Mouse (Mus musculus): ENCODE results near the gene Catspere2. TPM values are rescaled to one million over a fixed set of nuclear protein-coding genes. Genes with fewer than 3 reads are reported as not detected.
A peak's percentile ranks its signal among the peaks of the same experiment; 100 is the strongest.
"Not testable (repeated sequence)": the region's sequence is repeated elsewhere in the genome, so short reads cannot be mapped to it uniquely, and the experiment has no call there.

Catspere2 gene
- 0.15 and 0.32 TPM in 2 replicates for polyA plus RNA-seq (2014; fragmentation: Nextera tagmentation; extraction: Ambion mirVana)

DNA sequence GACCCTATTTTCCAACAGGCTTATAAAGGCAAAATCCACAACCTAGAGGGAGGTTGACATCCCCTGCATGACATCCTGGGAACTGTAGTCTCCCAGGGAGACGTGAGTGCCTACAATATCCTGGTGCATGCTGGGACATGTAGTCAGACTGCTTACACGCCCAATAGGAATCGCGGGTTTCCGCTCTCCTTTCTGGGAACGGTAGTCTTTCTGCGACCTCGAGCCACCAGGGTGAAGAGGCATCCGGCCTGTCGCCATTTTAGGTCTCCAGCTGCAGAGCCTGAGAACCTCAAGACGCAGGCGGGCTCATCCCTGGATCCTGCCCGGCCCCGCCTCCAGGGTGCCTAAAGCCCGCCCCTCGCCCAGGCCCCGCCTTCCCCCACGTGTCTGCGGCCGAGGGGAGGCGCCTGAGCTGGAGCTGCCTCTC is at the start of gene Catspere2:
TSS of gene Catspere2 (plus strand) at position 400 of the 427 bp plus-strand sequence.
- WGBS, result 0% methylated on average over 21 of the region's 21 CpGs
- DNase-seq (ENCODE audit: low spot score) (peak; percentile 93), ATAC-seq (ENCODE audit: low FRiP score) (peak; percentile 99)
- H3K9ac ChIP-seq (ENCODE audit: low read depth, low read length), result peak within 1 kb of the TSS; percentile 40
- not testable (repeated sequence) for H3K9me3 ChIP-seq (ENCODE audit: control insufficient read depth, low read length); H3K27me3 ChIP-seq (ENCODE audit: control insufficient read depth, insufficient read depth, low read length); H3K4me1 ChIP-seq (replicated peaks; ENCODE audit: control insufficient read depth, insufficient read depth, low read length); H3K36me3 ChIP-seq (ENCODE audit: control insufficient read depth, insufficient read depth, low read length); H3K27ac ChIP-seq (ENCODE audit: low read depth, low read length)
- H3K4me3 ChIP-seq (ENCODE audit: low read depth, low read length), result peak within 1 kb of the TSS; percentile 56
- H3K4me2 ChIP-seq (replicated peaks; ENCODE audit: low read depth, low read length), result peak within 1 kb of the TSS; percentile 51

DNA sequence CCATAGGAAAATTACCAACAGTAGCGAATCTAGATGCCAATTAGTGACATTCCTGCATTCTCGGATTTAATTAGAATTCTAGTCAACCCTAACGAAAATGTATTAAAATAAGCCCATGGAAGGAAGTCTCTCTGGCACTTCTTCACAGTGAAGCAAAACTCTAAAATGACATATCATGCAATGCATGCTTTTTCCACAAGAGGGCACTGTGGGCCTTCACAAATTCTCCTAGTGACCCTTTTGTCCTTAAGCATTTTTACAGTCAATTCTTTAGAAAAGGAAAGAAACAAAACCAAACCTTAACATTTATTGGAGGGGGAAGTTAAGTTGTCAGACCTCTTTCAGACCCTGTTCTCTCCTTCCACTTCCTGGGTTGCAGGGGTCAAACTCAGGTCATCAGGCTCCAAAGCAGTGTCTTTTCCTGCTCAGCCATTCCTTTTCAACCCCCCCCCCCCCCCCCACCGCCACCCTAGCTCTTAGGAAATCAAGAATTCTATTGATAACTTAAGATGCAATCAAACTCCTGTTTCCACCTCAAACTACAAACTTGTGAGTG is 42.7 kb upstream of the Catspere2 start:
- not testable (repeated sequence) for H3K4me3 ChIP-seq (ENCODE audit: low read depth, low read length); H3K27me3 ChIP-seq (ENCODE audit: control insufficient read depth, insufficient read depth, low read length); H3K36me3 ChIP-seq (ENCODE audit: control insufficient read depth, insufficient read depth, low read length); H3K4me1 ChIP-seq (replicated peaks; ENCODE audit: control insufficient read depth, insufficient read depth, low read length); H3K27ac ChIP-seq (ENCODE audit: low read depth, low read length); H3K9me3 ChIP-seq (ENCODE audit: control insufficient read depth, low read length); H3K4me2 ChIP-seq (replicated peaks; ENCODE audit: low read depth, low read length); H3K9ac ChIP-seq (ENCODE audit: low read depth, low read length)
- peak; percentile 17 for DNase-seq (ENCODE audit: low spot score)
- 5% methylated on average over 3 of the region's 4 CpGs for WGBS
- peak; percentile 47; the same call in 1 of the 2 replicates for ATAC-seq (ENCODE audit: low FRiP score)

DNA sequence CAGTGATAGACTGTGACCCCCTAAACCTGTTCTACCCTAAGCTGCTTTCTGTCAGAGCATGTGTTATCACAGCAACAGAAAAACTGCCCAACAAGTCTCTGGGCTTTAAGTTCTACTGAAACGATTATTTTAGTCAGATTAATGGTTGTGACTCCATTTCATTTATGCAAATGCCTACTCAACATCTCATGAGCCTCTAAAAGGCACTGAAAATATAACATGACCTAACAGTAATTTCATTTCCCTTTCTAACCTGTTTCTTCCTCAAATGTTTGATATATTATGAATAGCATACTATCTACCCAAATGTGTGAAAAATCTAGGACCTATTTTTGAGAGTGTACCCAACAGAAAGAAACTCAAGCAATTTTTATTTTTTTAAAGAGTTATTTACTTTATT is 1.9 kb upstream of the Catspere2 start:
- Histone ChIP-seq H3K27ac (ENCODE audit: low read depth, low read length) (no peak overlapping the region), H3K4me1 (replicated peaks; ENCODE audit: control insufficient read depth, insufficient read depth, low read length) (no peaks in the 10 kb centered on the region), H3K27me3 (ENCODE audit: control insufficient read depth, insufficient read depth, low read length) (no peaks in the 10 kb centered on the region), H3K9ac (ENCODE audit: low read depth, low read length) (no peak overlapping the region), H3K36me3 (ENCODE audit: control insufficient read depth, insufficient read depth, low read length) (no peaks in the 10 kb centered on the region), H3K4me2 (replicated peaks; ENCODE audit: low read depth, low read length) (no peak overlapping the region), H3K9me3 (ENCODE audit: control insufficient read depth, low read length) (no peaks in the 10 kb centered on the region), H3K4me3 (ENCODE audit: low read depth, low read length) (no peak overlapping the region)
- 68% methylated on average over 1 of the region's 1 CpGs for WGBS
- ATAC-seq (ENCODE audit: low FRiP score), result no peak
- DNase-seq (ENCODE audit: low spot score), result no peak

DNA sequence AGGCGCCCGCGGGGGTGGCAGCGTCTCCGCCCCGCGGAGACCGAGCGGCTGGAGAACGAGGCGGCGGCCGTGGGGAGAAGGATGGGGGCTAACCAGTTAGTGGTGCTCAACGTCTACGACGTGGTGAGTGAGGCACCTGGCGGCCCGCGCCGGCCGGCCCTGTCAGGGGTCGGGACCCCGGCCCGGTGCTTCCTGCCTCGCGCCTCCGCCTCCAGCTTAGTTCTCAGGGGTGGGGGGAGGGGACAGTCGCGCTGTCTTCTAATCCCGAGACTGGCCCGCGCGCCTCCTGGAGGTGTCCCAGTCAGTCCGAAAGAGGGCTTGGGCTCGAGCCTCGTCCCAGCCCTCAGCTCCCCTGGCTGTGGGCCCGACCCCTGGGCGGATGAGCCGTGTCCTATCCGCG is 359 bp downstream of the Catspere2 start:
- H3K4me1 ChIP-seq (replicated peaks; ENCODE audit: control insufficient read depth, insufficient read depth, low read length); H3K9me3 ChIP-seq (ENCODE audit: control insufficient read depth, low read length); DNase-seq (ENCODE audit: low spot score); H3K27me3 ChIP-seq (ENCODE audit: control insufficient read depth, insufficient read depth, low read length); H3K36me3 ChIP-seq (ENCODE audit: control insufficient read depth, insufficient read depth, low read length); H3K27ac ChIP-seq (ENCODE audit: low read depth, low read length): not testable (repeated sequence)
- peak overlapping the region; percentile 40 for H3K9ac ChIP-seq (ENCODE audit: low read depth, low read length)
- peak overlapping the region; percentile 56 for H3K4me3 ChIP-seq (ENCODE audit: low read depth, low read length)
- under 1% methylated on average over 23 of the region's 41 CpGs for WGBS
- peak overlapping the region; percentile 51 for H3K4me2 ChIP-seq (replicated peaks; ENCODE audit: low read depth, low read length)
- ATAC-seq (ENCODE audit: low FRiP score), result peak; percentile 67

DNA sequence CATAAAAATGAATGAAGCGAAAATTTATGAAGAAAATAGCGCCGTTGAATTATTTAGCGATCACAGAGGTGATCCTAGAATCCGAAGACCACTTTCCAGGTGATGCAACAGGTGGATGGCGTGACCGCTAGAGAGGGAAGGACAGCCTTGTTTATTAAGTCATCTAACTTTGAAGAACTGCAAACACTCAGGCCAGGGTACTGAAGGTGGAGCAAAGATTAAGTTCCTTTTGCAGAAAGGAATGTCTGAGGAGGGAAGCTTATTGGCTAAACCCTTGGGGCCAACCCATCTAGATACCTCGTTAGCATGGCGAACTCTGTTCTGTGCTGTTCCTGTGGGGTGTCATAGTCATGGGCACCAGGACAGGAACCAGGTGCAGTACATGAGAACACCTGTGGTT is 983 bp downstream of the Catspere2 start:
- no peaks in the 10 kb centered on the region for H3K9me3 ChIP-seq (ENCODE audit: control insufficient read depth, low read length)
- H3K27me3 ChIP-seq (ENCODE audit: control insufficient read depth, insufficient read depth, low read length), result no peaks in the 10 kb centered on the region
- H3K27ac ChIP-seq (ENCODE audit: low read depth, low read length), result no peak overlapping the region
- WGBS, result 69% methylated on average over 9 of the region's 9 CpGs
- H3K4me2 ChIP-seq (replicated peaks; ENCODE audit: low read depth, low read length), result no peak overlapping the region
- H3K9ac ChIP-seq (ENCODE audit: low read depth, low read length), result no peak overlapping the region
- no peaks in the 10 kb centered on the region for H3K4me1 ChIP-seq (replicated peaks; ENCODE audit: control insufficient read depth, insufficient read depth, low read length)
- ATAC-seq (ENCODE audit: low FRiP score), result no peak
- H3K36me3 ChIP-seq (ENCODE audit: control insufficient read depth, insufficient read depth, low read length), result no peaks in the 10 kb centered on the region
- peak; percentile 5 for DNase-seq (ENCODE audit: low spot score)
- H3K4me3 ChIP-seq (ENCODE audit: low read depth, low read length), result no peak overlapping the region

DNA sequence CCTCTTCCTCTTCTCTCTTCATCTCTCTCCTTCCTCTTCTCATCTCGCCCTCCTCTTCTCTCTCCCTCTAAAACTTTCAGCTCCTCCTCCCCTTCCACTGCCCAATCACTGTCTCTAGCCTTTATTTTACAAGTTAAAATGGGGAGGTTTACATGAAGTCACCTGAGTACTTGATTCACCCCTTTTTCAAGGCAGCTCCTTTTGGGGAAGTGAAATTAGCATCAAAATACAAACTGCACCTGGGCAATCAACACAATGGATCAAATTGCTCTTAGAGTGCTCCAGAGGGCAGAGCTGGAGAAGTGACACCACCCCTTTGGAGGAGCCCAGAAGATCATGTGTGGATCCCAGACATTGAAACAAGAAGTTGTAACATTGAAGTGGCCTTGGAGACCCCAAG is 4.3 kb downstream of the Catspere2 start:
- not testable (repeated sequence) for DNase-seq (ENCODE audit: low spot score); H3K4me2 ChIP-seq (replicated peaks; ENCODE audit: low read depth, low read length); H3K36me3 ChIP-seq (ENCODE audit: control insufficient read depth, insufficient read depth, low read length); H3K9ac ChIP-seq (ENCODE audit: low read depth, low read length); H3K4me3 ChIP-seq (ENCODE audit: low read depth, low read length); ATAC-seq (ENCODE audit: low FRiP score); H3K4me1 ChIP-seq (replicated peaks; ENCODE audit: control insufficient read depth, insufficient read depth, low read length); H3K9me3 ChIP-seq (ENCODE audit: control insufficient read depth, low read length); H3K27ac ChIP-seq (ENCODE audit: low read depth, low read length); H3K27me3 ChIP-seq (ENCODE audit: control insufficient read depth, insufficient read depth, low read length)
- WGBS, result 75% methylated on average over 1 of the region's 1 CpGs

DNA sequence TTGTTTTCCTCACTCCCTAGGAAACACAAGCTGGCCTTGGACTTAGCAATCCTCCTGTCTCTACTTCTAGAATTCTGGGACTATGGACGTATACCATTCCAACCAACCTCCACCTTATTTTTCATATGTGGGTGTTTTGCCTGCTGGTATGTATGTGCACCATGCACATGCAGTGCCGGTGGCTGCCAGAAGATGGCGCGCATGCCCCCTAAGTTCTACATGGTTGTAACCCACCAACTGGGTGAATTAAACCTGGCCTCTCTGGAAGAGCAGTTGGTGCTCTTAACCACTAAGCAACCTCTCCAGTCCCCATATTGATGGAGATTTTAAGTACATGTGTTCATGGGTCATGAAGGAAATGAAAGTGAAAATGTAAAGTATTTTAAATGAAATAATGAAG is 89.6 kb downstream of the Catspere2 start:
- WGBS, result 49% methylated on average over 4 of the region's 4 CpGs
- not testable (repeated sequence) for ATAC-seq (ENCODE audit: low FRiP score); H3K36me3 ChIP-seq (ENCODE audit: control insufficient read depth, insufficient read depth, low read length); H3K4me3 ChIP-seq (ENCODE audit: low read depth, low read length); H3K4me2 ChIP-seq (replicated peaks; ENCODE audit: low read depth, low read length); H3K27me3 ChIP-seq (ENCODE audit: control insufficient read depth, insufficient read depth, low read length); H3K4me1 ChIP-seq (replicated peaks; ENCODE audit: control insufficient read depth, insufficient read depth, low read length); H3K9me3 ChIP-seq (ENCODE audit: control insufficient read depth, low read length); H3K27ac ChIP-seq (ENCODE audit: low read depth, low read length); H3K9ac ChIP-seq (ENCODE audit: low read depth, low read length)
- DNase-seq (ENCODE audit: low spot score), result peak; percentile 10

DNA sequence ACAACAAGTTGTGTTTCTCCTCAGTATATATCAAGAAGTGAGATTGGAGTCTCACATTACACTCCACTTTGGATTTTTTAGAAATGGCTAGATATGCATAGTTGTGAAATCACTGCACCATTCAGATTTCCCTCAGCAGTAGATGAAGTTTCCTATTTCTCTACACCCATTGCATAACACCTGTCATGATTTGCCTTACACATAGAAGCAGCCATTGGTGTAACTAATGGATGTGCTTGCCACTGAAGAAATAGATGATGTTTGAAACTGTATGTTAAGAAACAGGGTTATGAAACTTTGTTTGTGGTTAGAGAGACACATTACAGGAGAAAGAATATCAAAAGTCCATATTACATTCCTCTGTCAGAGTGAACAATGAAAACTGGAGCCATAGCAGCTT is 114.6 kb downstream of the Catspere2 start:
- H3K27me3 ChIP-seq (ENCODE audit: control insufficient read depth, insufficient read depth, low read length); H3K4me3 ChIP-seq (ENCODE audit: low read depth, low read length); ATAC-seq (ENCODE audit: low FRiP score); H3K4me2 ChIP-seq (replicated peaks; ENCODE audit: low read depth, low read length); H3K9me3 ChIP-seq (ENCODE audit: control insufficient read depth, low read length); H3K36me3 ChIP-seq (ENCODE audit: control insufficient read depth, insufficient read depth, low read length); H3K4me1 ChIP-seq (replicated peaks; ENCODE audit: control insufficient read depth, insufficient read depth, low read length); H3K9ac ChIP-seq (ENCODE audit: low read depth, low read length); DNase-seq (ENCODE audit: low spot score); H3K27ac ChIP-seq (ENCODE audit: low read depth, low read length): not testable (repeated sequence)

DNA sequence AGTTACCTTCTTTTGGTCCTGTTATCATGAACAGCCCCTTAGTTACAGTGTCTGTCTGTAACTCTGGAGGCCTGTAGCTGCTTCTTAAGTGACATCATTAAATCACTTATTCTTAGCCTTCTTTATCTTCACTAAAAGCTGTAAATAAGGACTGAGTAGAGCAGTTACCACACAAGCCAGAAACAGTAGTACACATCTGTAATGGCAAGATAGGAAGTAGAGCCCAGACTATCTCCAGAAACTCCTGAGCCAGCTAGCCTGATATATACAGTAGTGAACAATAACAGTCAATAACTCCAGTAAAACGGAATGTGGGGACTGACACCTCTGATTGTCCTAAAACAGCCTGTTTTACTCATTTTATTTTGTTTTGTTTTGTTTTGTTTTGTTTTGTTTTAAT is 125.3 kb downstream of the Catspere2 start:
- not testable (repeated sequence) for H3K9ac ChIP-seq (ENCODE audit: low read depth, low read length); H3K27me3 ChIP-seq (ENCODE audit: control insufficient read depth, insufficient read depth, low read length); H3K4me1 ChIP-seq (replicated peaks; ENCODE audit: control insufficient read depth, insufficient read depth, low read length); H3K4me2 ChIP-seq (replicated peaks; ENCODE audit: low read depth, low read length); H3K36me3 ChIP-seq (ENCODE audit: control insufficient read depth, insufficient read depth, low read length); H3K4me3 ChIP-seq (ENCODE audit: low read depth, low read length); DNase-seq (ENCODE audit: low spot score); ATAC-seq (ENCODE audit: low FRiP score); H3K9me3 ChIP-seq (ENCODE audit: control insufficient read depth, low read length); H3K27ac ChIP-seq (ENCODE audit: low read depth, low read length)
- 88% methylated on average over 1 of the region's 1 CpGs for WGBS
